Mouse (Mus musculus) right cerebral cortex, postnatal 36 days (tissue): ENCODE measurements around the gene Rtf2.

Experiments used
- DNase-seq, 2 experiments: peaks; one replicate each; pipeline ENCODE4 v3.0.0; 2022; ENCODE audit warnings: low spot score in 2 of 2, mixed read lengths in 1 of 2

The Rtf2 gene

DNA sequence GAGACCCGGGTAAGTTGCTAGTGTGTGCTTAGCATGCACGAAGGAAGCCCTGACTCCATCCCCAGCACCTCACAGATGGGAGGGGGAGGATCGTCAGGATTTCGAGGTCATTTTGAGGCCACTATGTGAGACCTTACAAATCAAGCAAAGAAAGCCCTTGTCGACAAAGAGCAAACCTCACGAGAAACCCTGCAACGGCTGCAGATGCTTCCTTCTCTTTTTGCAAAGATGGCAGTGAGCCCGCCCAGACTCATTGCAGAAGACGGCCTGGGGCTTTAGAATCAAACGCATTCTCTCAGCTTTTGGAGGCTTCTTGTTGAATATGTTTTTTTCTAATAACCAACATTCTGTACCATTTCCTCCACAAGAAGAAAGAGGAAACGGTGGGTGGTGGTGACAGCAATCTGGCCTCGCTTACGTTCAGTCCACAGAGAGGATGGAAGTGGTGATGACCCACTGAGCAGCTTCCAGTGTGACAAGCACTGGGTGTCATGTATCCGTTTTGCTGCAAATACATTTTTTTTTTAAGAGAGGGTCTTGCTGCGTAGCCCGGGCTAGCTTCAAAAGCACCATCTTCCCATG lies 2.9 kb upstream of the Rtf2 start:
- no peak for DNase-seq

GRCm38 (mm10) chr2:172440640-172441005 lies 267 bp downstream of the Rtf2 start:
- DNase-seq: no peak

DNA sequence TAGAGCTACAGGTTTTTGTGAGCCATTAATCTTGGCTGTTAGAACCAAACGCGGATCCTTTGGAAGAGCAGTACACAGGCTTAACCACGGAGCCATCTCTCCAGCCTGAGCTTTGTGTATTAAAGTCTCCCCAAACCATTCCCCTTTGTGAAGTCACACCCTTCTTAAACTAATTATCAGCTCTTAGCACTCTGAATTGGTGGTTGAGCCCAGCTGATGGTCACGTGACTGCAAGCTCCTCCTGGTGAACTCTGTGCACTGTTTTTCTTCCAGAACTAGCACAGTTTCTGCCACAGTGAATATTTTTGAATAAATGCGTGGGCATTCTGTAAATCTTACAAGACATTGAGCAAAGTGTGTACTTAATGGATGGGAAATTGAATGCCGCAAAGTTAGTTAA lies 820 bp downstream of the Rtf2 start:
- no peak for DNase-seq

- DNase-seq: no peak
Measured at GRCm38 (mm10) chr2:172445617-172446016, 5.3 kb downstream of the Rtf2 start.

DNA sequence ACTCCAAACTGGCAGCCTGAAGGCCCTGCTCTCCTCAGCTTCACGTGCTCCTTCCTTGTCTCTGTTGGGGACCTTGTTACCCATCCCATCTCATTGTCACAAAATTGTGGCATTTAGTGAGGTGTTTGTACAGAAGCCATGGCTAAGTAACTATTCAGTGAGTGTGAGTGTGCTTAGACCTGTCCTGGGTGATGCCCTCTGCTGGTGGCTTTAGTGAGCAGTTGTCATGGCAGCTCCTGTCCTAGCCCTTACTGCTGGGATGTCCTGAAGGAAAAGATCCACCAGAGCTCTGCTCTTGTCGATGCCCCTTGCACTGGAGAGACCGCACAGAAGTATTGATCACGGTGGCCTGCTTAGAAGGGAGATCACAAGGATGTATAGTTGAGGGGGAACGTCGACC lies 7.0 kb downstream of the Rtf2 start:
- DNase-seq: no peak

DNA sequence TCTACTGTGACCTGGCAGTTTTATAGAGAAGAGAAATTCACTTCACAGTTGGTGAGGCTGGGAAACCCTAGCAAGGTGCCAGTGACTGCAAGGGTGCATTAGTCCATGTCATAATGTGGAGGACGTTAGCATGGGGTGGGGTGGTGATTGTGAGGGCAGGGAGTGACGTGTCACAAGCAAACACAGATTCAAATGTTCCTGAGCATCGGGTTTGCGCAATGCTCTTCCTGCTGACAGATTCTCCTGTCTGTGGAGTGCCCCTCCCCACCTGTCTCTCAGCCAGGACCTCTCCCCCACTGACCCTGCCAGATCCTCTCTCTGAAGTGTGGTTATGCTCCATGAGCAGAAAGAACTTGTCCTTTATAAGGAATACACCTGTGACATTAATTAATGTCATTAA lies 8.0 kb downstream of the Rtf2 start:
- DNase-seq: no peak

DNA sequence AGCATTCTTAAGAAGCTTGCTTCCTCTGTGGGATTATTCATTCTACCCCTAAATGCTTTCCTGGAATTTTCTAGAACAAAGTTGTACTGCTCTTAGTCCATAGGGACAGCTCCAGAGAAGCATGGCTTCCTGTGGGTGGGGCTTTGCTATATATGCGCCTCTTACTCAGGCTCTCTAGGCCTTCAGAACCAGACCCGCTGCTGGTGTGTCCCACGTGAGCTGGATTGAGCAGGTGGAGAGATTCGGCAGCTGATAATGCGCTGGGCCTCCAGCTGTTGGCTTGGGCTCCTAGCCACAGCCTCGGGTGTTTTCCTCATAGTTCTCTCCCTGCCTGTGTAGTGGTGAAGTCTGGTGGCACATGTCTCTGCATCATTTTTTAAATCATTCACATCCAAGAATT lies 10.3 kb downstream of the Rtf2 start:
- DNase-seq: no peak

GRCm38 (mm10) chr2:172452031-172452430 lies 11.7 kb downstream of the Rtf2 start:
- no peak for DNase-seq

DNA sequence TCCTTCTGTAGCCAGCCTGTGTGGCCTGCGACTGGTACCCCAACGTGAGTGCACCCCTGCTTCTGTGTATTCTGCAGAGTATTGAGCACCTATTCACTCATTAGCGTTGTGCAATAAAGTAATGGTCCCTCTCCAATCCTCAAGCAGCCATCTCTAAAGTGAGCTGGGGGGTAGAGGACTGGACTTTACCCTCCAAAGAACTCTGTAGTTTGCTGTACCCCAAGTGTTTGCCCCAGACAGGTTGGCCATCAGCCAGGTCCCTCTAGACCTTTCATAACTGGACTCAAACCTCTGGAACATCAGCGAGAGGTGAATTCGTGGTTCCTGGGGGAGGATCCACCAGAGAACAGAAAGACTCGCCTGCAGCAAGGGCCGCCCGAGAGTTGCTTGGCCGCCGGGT lies 12.1 kb downstream of the Rtf2 start:
- DNase-seq: no peak

DNA sequence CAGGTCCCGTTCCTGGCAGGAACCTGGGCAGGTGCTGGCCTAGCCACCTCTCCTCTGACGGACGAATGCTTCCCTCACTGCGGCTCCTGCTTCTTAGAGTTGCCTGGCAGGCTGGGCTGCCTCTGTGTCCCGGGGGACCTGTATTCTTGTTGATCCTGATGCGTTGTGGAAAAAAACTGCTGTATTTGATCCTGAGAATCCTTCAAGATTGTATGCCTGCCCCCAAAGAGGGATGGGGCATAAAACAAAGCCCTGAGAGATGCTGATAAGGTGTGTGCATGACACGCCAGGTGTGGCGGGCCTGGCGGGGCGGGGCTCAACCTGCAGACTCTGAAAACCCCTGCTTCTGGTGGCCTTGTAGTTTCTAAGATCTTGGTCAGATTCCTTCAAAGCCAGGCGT lies 18.1 kb downstream of the Rtf2 start, which contains the start of gene Gcnt7:
Gene Gcnt7, minus strand, starts transcription at position 101 of the 400 bp plus-strand sequence.
- no peak for DNase-seq

DNA sequence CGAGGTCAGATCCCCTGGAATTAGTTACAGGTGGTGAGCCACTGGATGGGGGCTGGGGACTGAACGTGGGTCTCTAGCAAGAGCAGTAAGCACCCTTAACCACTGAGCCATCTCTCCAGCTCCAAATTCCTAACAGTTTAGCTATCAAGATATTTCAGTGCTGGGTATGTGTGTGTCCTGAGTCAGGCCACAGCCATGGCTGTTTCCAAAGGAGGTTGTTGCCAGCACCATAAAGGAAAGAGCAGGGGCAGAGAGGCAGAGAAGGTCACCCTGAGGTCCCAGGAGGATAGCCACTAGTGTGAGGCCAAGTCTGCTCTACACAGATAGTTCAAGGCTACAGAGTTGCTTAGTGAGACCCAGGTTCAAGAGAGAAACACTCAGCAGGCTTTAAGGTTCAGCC lies 20.3 kb downstream of the Rtf2 start:
- DNase-seq: no peak

DNA sequence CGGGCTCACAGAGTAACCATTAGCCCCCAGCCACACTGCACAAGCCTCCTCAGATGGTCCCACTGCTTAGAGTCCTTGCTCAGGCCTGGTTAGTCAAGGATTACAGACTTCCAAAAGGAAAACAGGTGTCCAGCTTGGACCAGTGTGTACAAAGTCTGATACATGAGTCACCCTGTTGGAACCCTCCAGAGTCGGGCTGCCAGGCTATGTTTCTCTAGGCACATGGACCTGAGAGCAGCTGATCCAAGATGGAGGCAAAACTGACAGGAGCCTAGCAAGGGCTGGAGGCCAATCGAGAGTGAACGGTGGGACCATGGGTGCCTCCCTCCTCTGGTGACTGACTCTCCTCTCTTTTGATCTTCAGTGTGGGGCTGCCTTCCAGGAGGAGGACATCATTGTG lies 22.5 kb downstream of the Rtf2 start:
- no peak for DNase-seq

- DNase-seq: no peak
Measured at GRCm38 (mm10) chr2:172466427-172467132, 26.2 kb downstream of the Rtf2 start.

- no peak for DNase-seq
Measured at GRCm38 (mm10) chr2:172467206-172467605, 26.9 kb downstream of the Rtf2 start.

DNA sequence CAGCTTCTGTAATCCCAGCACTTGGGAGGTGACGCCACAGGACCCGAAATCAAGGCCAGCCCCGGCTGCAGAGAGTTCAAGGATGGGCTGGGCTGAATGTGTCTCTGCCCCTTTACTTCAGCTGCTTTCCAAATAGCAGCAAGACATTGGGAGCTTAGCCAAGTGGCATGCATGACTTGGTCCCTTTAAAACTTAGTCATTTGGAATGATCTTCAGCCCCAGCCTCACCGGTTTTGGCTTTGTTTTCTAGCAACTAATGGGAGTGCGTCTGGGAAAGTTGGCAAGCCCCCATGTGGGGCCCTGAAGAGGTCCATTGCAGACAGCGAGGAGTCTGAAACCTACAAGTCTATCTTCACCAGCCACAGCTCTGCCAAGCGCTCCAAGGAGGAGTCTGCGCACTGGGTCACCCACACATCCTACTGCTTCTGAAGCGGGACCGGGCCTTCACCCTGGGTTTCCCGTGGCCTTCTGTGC lies 28.0 kb downstream of the Rtf2 start:
- DNase-seq: no peak

DNA sequence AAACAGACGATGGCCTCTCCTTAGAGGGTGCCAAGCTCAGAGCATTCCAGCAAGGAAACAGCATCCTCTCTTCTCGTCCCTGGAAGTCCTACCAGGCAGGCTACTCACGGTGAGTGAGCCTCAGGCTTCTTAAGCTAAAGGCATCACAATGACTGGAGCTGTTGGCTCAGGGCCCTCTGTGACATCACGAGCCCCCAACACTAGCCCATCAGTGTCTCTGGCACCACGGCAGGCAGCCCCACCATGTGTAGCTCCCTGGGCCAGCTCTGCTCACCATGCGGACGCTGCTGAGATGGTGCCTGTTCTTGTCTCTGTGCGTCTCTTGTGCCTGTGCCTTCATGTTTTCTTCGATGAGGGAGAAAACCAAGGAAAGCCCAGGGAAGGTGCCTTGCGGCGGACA lies 32.0 kb downstream of the Rtf2 start, which contains the start of gene Fam209:
Gene Fam209, plus strand, starts transcription at position 203 of the 400 bp plus-strand sequence.
- no peak for DNase-seq

GRCm38 (mm10) chr2:172473591-172473990 lies 33.2 kb downstream of the Rtf2 start:
- no peak for DNase-seq

GRCm38 (mm10) chr2:172474970-172475369 lies 34.6 kb downstream of the Rtf2 start:
- no peak for DNase-seq

- DNase-seq: no peak
Measured at GRCm38 (mm10) chr2:172476707-172477260, 36.4 kb downstream of the Rtf2 start.

GRCm38 (mm10) chr2:172477350-172477749 lies 37.0 kb downstream of the Rtf2 start:
- no peak for DNase-seq

GRCm38 (mm10) chr2:172477860-172478259 lies 37.5 kb downstream of the Rtf2 start:
- DNase-seq: peak in 1 of 2 experiments; percentile 28

DNA sequence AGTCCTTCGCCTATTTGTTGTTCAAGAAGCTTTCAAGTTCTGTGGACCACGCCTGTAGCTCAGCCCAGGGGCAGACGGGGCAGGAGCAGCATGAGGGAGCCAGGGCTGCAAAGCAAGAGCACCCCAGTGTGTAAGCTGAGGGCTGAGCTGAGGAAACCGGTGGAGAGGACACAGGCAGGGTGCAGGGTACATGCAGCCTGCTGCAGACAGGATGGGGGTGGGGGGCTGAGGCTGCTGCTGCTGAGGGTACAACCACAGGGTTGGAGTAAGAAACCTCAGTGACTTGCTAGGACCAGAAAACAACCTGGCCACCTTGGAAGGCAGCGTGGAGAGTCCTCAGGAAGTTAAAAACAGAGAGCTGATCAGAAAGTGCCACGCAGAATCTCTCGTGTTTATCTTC lies 39.9 kb downstream of the Rtf2 start:
- no peak for DNase-seq
